Mouse (Mus musculus) naive thymus-derived CD4-positive, alpha-beta T cell, adult 2 months (primary cell): ENCODE data around the gene Rcsd1.

Experiments
- DNase-seq: peaks from one replicate; pipeline ENCODE4 v3.0.0-alpha.2; 2011; ENCODE audit warnings: low read depth

The Rcsd1 gene

GRCm38 (mm10) chr1:165625896-165626295 lies 83.7 kb downstream of the Rcsd1 start:
- no peak for DNase-seq

DNA sequence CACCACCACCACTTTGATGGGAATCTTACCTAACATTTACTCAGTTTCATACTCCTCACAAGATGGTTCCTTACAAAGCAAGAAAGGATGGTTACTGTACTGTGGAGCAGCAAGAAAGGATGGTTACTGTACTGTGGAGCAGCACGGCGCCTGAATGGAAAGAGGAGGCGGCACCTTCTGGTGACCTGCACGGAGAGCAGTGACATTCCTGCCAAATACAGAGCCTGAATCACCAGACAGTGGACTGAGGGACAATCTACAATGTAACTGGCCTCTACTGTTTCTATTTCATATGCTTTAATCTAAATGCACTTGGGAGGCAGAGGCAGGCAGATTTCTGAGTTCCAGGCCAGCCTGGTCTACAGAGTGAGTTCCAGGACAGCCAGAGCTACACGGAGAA lies 84.5 kb downstream of the Rcsd1 start:
- DNase-seq: no peak

GRCm38 (mm10) chr1:165618201-165618624 lies 91.3 kb downstream of the Rcsd1 start:
- no peak for DNase-seq

- DNase-seq: no peak
These were observed 92.2 kb downstream of the Rcsd1 start for GRCm38 (mm10) chr1:165617166-165617891.

- no peak for DNase-seq
These were observed 92.9 kb downstream of the Rcsd1 start for GRCm38 (mm10) chr1:165616652-165617051.

DNA sequence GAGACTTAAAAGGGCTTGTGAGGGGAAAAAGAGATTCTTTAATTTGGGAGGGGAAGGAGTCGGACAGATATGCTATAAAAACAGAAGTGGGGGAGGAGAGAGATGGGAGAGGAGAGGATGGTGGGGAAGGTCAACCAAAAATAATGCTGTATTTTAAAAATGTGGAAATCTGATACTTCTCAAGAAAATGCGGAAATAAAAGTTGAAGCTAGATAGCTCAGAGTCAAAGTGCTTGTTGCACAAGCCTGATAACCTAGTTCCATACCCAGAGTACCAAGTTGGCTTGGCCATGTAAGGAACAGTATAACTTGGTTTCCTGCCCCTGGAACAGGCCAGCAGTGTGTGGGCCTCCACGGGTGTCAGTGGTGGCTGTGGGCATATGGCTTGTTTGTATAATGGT lies 94.8 kb downstream of the Rcsd1 start:
- DNase-seq: no peak

GRCm38 (mm10) chr1:165613926-165614325 lies 95.6 kb downstream of the Rcsd1 start:
- no peak for DNase-seq

GRCm38 (mm10) chr1:165612714-165613113 lies 96.8 kb downstream of the Rcsd1 start:
- DNase-seq: peak; percentile 45

DNA sequence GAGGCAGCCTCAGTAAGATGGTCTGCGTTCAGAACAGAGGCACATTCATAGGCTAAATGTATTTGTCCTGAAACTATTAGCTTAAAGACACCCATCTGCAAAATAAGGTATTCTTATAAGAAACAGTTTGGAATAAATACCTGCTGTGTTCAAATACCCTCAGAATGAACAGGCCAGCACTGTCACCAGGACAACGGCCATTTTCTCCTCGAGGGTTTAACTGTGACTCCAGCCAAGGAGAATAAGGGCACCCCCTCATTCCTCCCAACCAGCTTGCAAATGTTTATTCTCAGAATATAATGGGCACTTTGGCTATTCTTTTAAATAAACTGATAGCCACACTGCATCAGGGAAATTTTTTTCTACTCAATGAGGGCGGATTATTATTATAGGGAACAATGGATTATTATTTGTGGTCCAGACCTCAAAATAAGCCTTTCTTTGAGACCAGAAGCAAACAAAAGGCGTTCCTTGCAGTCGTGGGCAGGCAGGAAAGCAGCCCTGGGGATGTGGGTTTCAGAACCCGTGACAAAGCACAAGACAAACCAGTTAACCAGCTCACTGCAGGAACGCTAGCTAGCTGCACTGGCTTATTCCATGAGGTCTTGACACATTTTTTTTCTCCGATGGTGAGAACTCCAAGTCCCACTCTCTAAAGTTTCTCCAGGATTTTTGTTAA lies 99.1 kb downstream of the Rcsd1 start:
- DNase-seq: no peak

GRCm38 (mm10) chr1:165609495-165610320 lies 99.8 kb downstream of the Rcsd1 start:
- no peak for DNase-seq

DNA sequence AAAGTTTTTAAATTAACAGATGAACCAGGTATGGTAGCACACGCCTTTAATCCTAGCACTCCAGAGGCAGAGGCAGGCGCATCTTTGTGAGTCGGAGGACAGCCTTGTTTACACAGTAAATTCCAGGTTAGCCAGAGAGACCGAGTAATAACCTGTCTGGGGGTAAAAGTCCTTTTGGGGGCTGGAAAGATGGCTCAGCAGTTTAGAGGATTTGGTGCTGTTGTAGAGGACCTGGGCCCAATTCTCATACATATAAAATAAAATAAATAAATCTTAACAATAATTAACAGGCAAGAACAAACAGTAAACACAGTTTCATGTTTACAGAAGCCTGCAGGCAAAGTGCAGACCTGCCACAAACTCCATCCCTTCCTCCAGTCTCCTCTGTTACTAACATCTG lies 100.7 kb downstream of the Rcsd1 start:
- DNase-seq: no peak

DNA sequence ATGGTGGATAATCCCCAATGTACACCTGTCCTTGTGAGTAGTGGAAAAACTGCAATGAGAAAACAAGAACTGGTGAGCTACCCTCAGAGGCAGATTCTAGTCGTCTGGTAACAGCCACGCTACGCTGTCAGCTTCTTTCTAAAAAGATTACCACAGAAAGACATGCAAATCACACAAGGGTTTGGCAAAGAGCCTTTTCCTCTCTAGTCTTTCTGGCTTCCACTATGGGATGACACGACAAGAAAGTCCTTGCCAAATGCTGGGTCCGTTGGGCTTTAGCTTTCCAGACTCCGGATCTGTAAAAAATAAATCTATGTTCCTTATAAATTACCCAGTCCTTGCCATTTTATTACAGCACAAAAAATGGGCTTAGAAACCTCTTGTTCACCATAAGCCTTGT lies 103.8 kb downstream of the Rcsd1 start:
- DNase-seq: no peak

- no peak for DNase-seq
These were observed 104.4 kb downstream of the Rcsd1 start for GRCm38 (mm10) chr1:165605108-165605507.

- no peak for DNase-seq
These were observed 105.4 kb downstream of the Rcsd1 start for GRCm38 (mm10) chr1:165604203-165604602.

DNA sequence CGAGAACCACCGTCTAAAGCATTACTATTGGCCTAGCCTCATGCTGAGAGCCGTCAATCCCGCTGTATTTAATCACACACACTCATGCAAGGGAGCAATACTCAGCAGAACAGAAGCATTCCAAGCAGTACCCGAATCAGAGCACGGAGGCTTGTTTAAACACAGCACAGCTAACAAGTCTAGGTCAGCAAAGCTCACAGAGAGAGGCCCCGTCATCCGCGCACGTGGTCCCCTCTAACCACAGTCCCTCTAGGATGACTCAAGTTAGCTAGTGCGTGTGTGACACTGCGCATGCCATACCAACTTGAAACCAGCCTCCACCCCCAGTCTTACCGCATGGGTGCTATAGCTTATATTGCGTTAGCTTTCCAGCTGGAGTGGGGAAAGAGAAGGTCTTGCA lies 106.3 kb downstream of the Rcsd1 start:
- DNase-seq: no peak

DNA sequence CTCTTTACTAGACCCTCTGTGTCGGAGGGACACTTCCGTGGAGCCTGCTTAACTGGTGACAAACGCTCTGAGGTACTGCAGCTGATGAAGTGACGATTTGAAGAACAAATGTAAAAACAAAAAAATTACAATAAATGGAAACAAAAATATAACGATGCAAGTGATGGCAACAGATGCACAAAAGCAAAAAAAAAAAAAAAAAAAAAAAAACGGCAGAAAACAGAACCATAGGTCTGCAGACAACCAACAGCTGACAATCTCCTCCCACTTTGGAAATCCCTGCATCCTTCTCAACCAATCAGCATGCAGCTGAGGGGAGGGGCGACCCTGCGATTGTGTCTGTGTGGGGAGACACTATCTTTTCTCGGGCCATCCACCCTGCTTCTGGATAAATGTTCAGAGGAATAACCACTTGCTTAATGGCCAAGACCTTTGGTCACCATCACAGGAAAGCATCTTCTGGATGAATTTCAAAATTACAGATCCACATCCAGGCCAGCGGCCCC lies 107.7 kb downstream of the Rcsd1 start:
- DNase-seq: no peak
